Mouse (Mus musculus): ENCODE results near the gene Wdr4. TPM values are rescaled to one million over a fixed set of nuclear protein-coding genes. Genes with fewer than 3 reads are reported as not detected.
A peak's percentile ranks its signal among the peaks of the same experiment; 100 is the strongest.

The Wdr4 gene
- polyA plus RNA-seq, 1 experiment, result 48.5 TPM

DNA sequence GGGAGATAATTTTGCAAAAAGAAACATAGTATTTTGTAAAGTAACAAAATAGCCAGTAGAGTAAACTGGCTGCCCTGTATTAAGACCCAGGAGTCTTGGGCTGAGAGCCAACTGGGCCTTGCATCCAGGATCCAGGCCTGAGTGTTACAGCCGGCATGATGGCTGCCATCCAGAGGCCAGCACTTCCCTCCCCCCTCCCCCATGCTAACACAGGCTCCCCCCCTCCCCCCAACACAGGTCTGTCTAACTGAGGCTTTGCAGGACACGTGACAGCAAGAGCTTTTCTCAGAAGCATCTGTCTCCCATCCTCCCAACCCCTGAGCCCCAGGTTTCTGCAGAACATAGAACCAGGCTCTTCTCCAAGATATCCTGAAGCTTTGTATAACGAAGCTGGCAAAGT, 1.1 kb upstream of the Wdr4 start:
- Histone ChIP-seq H3K4me3 (ENCODE audit: insufficient read depth, poor library complexity, severe bottlenecking) (peak overlapping the region; percentile 75), H3K36me3 (ENCODE audit: control insufficient read depth, insufficient read depth) (no peaks in the 10 kb centered on the region), H3K79me3 (ENCODE audit: low read depth) (no peaks in the 10 kb centered on the region), H3K27me3 (ENCODE audit: control insufficient read depth, insufficient read depth, insufficient read length) (no peaks in the 10 kb centered on the region), H3K79me2 (ENCODE audit: control insufficient read depth, insufficient read depth) (no peaks in the 10 kb centered on the region), H3ac (ENCODE audit: control insufficient read depth, insufficient read length, low read depth) (no peak overlapping the region)
- TF ChIP-seq FOSL1 (IDR thresholded peaks at IDR 0.05; ENCODE audit: insufficient read depth, low read length, poor library complexity, severe bottlenecking) (no peak), CTCF (IDR thresholded peaks at IDR 0.05; ENCODE audit: control insufficient read depth, insufficient read depth, insufficient read length) (no peak), MYOG (IDR thresholded peaks at IDR 0.05; ENCODE audit: control insufficient read depth, extremely low read depth, insufficient read length) (no peak), CEBPB (IDR thresholded peaks at IDR 0.05; ENCODE audit: low read depth) (no peak), MYOD1 (IDR thresholded peaks at IDR 0.05; ENCODE audit: control insufficient read depth, insufficient read length, low read depth) (no peak), MAX (IDR thresholded peaks at IDR 0.05) (no peak)

DNA sequence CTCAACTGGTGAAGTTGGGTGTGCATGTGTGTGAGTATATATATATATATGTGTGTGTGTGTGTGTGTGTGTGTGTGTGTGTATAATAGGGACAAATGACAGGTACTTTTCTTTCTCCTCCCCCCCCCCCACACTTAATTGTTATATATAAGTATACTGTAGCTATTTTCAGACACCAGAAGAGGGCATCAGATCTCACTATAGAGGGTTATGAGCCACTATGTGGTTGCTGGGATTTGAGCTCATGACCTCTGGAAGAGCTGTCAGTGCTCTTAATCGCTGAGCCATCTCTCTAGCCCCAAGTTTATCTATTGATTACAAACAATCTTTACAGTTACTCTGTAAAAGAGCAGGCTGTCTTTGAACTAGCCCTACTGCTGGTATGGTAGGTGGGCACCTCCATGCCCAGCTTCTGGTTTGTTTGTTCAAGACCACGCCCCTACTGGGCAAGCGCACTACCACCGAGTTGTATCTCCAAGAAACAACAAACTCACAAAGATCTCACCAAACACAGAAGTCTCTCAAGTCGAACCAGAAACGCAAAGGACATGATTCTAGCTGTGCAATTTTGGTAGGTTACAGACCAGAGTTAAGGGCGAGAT, 335 bp downstream of the Wdr4 start:
- Histone ChIP-seq H3K4me3 (ENCODE audit: insufficient read depth, poor library complexity, severe bottlenecking) (no peak overlapping the region), H3ac (ENCODE audit: control insufficient read depth, insufficient read length, low read depth) (no peak overlapping the region), H3K27me3 (ENCODE audit: control insufficient read depth, insufficient read depth, insufficient read length) (no peaks in the 10 kb centered on the region), H3K36me3 (ENCODE audit: control insufficient read depth, insufficient read depth) (no peaks in the 10 kb centered on the region), H3K79me2 (ENCODE audit: control insufficient read depth, insufficient read depth) (no peaks in the 10 kb centered on the region), H3K79me3 (ENCODE audit: low read depth) (no peaks in the 10 kb centered on the region)
- no peak for TF ChIP-seq FOSL1 (IDR thresholded peaks at IDR 0.05; ENCODE audit: insufficient read depth, low read length, poor library complexity, severe bottlenecking)
- TF ChIP-seq USF1 (IDR thresholded peaks at IDR 0.05; ENCODE audit: low read depth), result no peak
- TF ChIP-seq CTCF (IDR thresholded peaks at IDR 0.05; ENCODE audit: control insufficient read depth, insufficient read depth, insufficient read length), result no peak
- no peak for TF ChIP-seq MYOD1 (IDR thresholded peaks at IDR 0.05; ENCODE audit: control insufficient read depth, insufficient read length, low read depth)
- TF ChIP-seq MAX (IDR thresholded peaks at IDR 0.05), result no peak

DNA sequence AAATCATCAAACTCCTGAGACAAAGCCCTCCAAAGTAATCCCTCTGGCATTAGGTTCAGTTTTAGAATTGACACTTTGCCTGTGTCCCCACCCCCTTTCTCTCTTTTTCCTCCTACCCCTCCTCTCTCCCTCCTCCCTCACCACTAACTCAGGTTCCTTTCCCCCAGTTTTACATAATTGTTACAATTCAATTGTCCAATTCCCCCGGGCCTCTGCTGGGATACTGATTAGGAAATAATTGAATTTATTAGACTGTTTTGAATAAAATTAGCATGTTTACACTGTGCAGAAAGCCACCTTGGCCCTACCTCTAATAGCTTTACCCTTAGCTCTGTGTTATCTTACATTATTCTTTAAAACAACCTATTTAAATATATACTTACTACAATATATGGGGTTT, 5.1 kb downstream of the Wdr4 start:
- H3K36me3 ChIP-seq (ENCODE audit: control insufficient read depth, insufficient read depth), result peaks cover 10% of the 10 kb centered on the region
- no peak for TF ChIP-seq CTCF (IDR thresholded peaks at IDR 0.05; ENCODE audit: control insufficient read depth, insufficient read depth, insufficient read length)
- no peak for TF ChIP-seq MAX (IDR thresholded peaks at IDR 0.05)
- no peak for TF ChIP-seq CEBPB (IDR thresholded peaks at IDR 0.05; ENCODE audit: low read depth)
- TF ChIP-seq MYOG (IDR thresholded peaks at IDR 0.05; ENCODE audit: control insufficient read depth, extremely low read depth, insufficient read length), result no peak
- no peak for TF ChIP-seq FOSL1 (IDR thresholded peaks at IDR 0.05; ENCODE audit: insufficient read depth, low read length, poor library complexity, severe bottlenecking)
- TF ChIP-seq USF1 (IDR thresholded peaks at IDR 0.05; ENCODE audit: low read depth), result no peak
- H3ac ChIP-seq (ENCODE audit: control insufficient read depth, insufficient read length, low read depth), result no peak overlapping the region
- no peaks in the 10 kb centered on the region for H3K27me3 ChIP-seq (ENCODE audit: control insufficient read depth, insufficient read depth, insufficient read length)
- H3K79me2 ChIP-seq (ENCODE audit: control insufficient read depth, insufficient read depth), result peaks cover 23% of the 10 kb centered on the region
- H3K4me3 ChIP-seq (ENCODE audit: insufficient read depth, poor library complexity, severe bottlenecking), result no peak overlapping the region
- peaks cover 20% of the 10 kb centered on the region for H3K79me3 ChIP-seq (ENCODE audit: low read depth)

DNA sequence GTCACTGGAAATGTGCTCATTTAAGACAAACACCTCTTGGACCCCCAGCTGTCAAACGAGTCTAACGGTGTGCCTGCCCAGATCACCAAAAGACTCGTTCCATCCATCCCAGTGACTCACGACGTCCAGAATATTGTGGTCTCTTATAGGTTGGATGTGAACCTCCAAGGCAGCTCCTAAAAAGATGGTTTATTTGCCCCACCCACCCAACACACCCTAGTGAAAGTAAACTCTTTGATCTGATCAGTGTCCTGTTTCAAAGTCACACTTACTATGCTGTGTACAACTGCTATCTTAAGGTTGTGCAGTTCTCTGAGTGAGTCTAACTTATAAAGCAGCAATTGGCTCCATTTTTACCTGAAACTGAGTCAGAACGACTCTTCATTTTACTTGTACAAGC, 7.2 kb downstream of the Wdr4 start:
- Histone ChIP-seq H3K27me3 (ENCODE audit: control insufficient read depth, insufficient read depth, insufficient read length) (no peaks in the 10 kb centered on the region), H3K4me3 (ENCODE audit: insufficient read depth, poor library complexity, severe bottlenecking) (peak overlapping the region; percentile 84), H3ac (ENCODE audit: control insufficient read depth, insufficient read length, low read depth) (peak overlapping the region; percentile 91), H3K79me3 (ENCODE audit: low read depth) (peaks cover 28% of the 10 kb centered on the region), H3K36me3 (ENCODE audit: control insufficient read depth, insufficient read depth) (peaks cover 29% of the 10 kb centered on the region), H3K79me2 (ENCODE audit: control insufficient read depth, insufficient read depth) (peaks cover 44% of the 10 kb centered on the region)
- TF ChIP-seq FOSL1 (IDR thresholded peaks at IDR 0.05; ENCODE audit: insufficient read depth, low read length, poor library complexity, severe bottlenecking) (no peak), CTCF (IDR thresholded peaks at IDR 0.05; ENCODE audit: control insufficient read depth, insufficient read depth, insufficient read length) (no peak), MAX (IDR thresholded peaks at IDR 0.05) (no peak)

DNA sequence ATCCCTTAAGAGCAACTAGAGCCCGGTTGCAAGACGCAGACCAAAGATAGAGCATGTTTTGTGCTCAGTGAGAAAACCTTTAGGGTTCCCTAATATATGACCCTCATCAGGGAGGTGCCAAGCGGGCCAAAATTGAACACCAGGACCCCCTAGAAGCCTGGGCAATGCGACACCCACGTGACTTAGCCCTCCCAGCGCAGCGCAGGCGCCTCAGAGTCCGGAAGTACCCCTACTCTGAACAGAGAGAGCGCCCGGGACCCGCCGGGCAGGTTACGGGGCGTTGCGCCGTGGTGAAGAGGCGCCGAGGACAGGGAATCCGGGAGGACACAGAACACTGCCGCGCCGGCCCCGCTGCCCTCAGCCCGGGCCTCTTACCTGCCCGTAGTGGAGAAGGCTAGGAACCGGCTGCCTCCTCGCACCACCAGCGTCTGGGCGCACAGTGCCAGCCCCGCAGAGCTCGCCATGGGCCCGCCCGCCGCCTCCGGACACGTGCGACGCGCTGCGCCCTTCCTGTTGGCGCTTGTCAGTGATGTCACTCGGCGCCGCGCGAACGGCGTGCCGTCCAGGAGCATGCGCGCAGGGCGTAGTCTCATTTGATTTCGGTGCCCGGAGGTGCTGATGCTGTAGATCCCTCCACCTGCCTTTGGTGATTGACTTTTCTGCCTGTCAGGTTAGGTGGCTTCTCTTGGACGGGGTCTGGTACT, 7.8 kb downstream of the Wdr4 start:
- TF ChIP-seq MAX (IDR thresholded peaks at IDR 0.05) (peak; percentile 97), USF1 (IDR thresholded peaks at IDR 0.05; ENCODE audit: low read depth) (peak; percentile 83), MYOG (IDR thresholded peaks at IDR 0.05; ENCODE audit: control insufficient read depth, extremely low read depth, insufficient read length) (no peak)
- H3ac ChIP-seq (ENCODE audit: control insufficient read depth, insufficient read length, low read depth), result peak overlapping the region; percentile 91
- H3K27me3 ChIP-seq (ENCODE audit: control insufficient read depth, insufficient read depth, insufficient read length), result no peaks in the 10 kb centered on the region
- H3K36me3 ChIP-seq (ENCODE audit: control insufficient read depth, insufficient read depth), result peaks cover 32% of the 10 kb centered on the region
- peak overlapping the region; percentile 84 for H3K4me3 ChIP-seq (ENCODE audit: insufficient read depth, poor library complexity, severe bottlenecking)
- peaks cover 35% of the 10 kb centered on the region for H3K79me3 ChIP-seq (ENCODE audit: low read depth)
- peaks cover 49% of the 10 kb centered on the region for H3K79me2 ChIP-seq (ENCODE audit: control insufficient read depth, insufficient read depth)

DNA sequence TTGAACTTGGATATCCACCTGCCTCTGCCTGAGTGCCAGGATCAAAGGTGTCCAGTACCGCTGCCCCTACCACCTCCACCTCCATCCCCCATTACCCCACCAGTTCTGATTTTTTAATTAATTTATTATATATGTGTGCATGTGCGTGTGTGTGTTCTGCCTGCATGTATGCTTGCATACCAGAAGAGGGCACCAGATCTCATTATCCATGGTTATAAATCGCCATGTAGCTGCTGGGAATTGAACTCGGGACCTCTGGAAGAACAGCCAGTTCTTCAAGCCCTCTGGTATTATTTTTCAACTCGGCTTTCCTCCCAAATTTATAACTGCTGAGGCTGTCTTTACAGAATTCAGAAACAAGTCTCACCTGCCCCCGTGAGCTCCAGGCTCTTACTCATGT, 8.8 kb downstream of the Wdr4 start:
- peak overlapping the region; percentile 84 for H3K4me3 ChIP-seq (ENCODE audit: insufficient read depth, poor library complexity, severe bottlenecking)
- TF ChIP-seq FOSL1 (IDR thresholded peaks at IDR 0.05; ENCODE audit: insufficient read depth, low read length, poor library complexity, severe bottlenecking) (no peak), MYOG (IDR thresholded peaks at IDR 0.05; ENCODE audit: control insufficient read depth, extremely low read depth, insufficient read length) (no peak), MAX (IDR thresholded peaks at IDR 0.05) (no peak), CTCF (IDR thresholded peaks at IDR 0.05; ENCODE audit: control insufficient read depth, insufficient read depth, insufficient read length) (no peak), CEBPB (IDR thresholded peaks at IDR 0.05; ENCODE audit: low read depth) (no peak), USF1 (IDR thresholded peaks at IDR 0.05; ENCODE audit: low read depth) (no peak), MYOD1 (IDR thresholded peaks at IDR 0.05; ENCODE audit: control insufficient read depth, insufficient read length, low read depth) (no peak)
- no peak overlapping the region for H3ac ChIP-seq (ENCODE audit: control insufficient read depth, insufficient read length, low read depth)
- H3K79me2 ChIP-seq (ENCODE audit: control insufficient read depth, insufficient read depth), result peaks cover 54% of the 10 kb centered on the region
- H3K27me3 ChIP-seq (ENCODE audit: control insufficient read depth, insufficient read depth, insufficient read length), result no peaks in the 10 kb centered on the region
- H3K79me3 ChIP-seq (ENCODE audit: low read depth), result peaks cover 39% of the 10 kb centered on the region
- peaks cover 41% of the 10 kb centered on the region for H3K36me3 ChIP-seq (ENCODE audit: control insufficient read depth, insufficient read depth)

All from C2C12 (cell line).